Mouse (Mus musculus) skeletal muscle tissue, adult 2 months (tissue): ENCODE measurements around the gene Slc35g2.

ENCODE experiments used
- DNase-seq: peaks from one replicate; pipeline ENCODE4 v3.0.0-alpha.2; 2012; ENCODE audit warnings: low read depth, low spot score

Gene Slc35g2

GRCm38 (mm10) chr9:100570626-100571233 lies at the start of gene Slc35g2:
Slc35g2 (minus strand) TSS chr9:100571090.
- DNase-seq, result no peak

GRCm38 (mm10) chr9:100616947-100617346 lies 46.1 kb upstream of the Slc35g2 start:
- DNase-seq, result no peak

DNA sequence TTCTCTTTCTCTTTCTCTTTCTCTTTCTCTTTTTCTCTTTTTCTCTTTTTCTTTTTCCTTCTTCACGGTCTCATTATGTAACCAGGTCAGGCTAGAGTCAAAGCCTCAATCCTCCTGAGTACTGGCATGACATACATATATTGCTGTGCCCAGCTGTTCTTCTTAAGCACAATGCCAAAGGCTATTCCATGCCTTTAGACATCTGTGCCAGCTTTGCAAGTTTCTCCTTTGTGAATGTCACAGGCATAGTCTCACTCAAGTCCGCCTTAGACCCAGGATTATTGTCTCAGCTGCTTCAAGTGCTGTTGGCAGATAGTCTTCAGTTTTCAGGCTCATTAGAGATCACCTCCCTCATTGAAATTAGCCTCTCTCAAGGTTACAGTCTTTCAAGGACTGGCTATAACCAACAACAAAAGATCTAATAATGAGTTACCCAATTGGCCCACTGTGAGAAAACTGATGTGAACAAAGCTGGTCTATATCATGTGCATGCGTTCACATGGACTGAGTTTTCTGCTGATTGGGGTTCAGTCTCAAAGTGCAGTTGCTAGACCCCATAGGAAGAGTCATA lies 42.7 kb upstream of the Slc35g2 start:
- no peak for DNase-seq

- DNase-seq, result peak; percentile 5
Observed at GRCm38 (mm10) chr9:100605985-100606554, 35.2 kb upstream of the Slc35g2 start.

DNA sequence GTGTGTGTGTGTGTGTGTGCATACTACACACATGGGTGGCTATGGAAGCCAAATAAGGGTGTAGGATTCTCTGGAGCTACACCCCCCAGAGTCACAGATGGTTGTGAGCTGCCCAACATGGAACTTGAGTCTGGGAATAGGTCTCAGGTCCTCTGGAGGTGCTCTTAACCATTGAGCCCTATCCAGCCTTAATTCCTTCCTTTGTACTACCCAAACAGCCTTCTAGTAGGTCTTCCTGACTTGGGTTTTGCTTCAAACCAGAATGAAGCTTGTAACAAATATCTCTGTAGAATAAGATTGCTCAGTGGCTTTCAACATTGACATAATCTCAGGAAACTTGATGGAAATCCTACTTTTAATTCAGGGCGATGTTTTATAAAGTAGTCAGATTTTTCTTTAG lies 34.6 kb upstream of the Slc35g2 start:
- DNase-seq, result no peak

DNA sequence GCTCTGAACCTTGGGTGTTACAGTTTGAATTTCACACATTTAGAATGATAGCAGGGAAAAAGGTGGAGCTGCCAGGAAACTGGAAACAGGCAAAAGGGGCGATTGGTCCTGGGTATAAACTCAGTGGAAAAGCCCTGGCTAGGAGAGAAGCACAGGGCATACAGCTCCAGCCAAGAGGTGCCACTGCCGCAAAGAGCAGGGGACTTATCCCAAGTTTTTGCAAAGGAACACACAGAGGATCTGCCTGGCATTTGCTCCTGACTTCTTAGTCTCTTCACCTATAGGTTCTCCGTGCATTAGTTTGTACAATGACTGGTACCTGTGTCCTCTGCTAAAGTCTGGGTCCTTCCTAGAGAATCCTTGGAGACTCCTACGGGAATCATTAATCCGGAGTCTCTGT lies 32.3 kb upstream of the Slc35g2 start:
- DNase-seq, result no peak

DNA sequence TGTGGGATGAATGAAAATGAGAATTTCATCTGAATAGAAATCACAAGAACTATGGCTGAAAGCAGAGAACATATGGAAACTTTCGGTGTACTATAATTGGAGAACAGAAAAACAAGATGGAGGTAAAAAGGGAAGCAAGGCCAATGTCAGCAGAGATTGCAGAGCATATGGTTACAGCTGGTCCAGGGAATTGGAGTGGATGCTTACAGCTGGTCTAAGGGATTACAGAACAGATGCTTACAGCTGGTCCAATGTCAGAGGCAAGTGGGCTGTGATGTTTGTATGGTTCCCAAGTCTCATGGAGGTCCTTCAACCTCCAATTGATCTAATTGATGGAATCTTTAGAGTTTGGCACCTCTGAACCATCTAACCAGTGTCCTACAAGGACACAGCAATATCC lies 31.2 kb upstream of the Slc35g2 start:
- DNase-seq, result no peak

DNA sequence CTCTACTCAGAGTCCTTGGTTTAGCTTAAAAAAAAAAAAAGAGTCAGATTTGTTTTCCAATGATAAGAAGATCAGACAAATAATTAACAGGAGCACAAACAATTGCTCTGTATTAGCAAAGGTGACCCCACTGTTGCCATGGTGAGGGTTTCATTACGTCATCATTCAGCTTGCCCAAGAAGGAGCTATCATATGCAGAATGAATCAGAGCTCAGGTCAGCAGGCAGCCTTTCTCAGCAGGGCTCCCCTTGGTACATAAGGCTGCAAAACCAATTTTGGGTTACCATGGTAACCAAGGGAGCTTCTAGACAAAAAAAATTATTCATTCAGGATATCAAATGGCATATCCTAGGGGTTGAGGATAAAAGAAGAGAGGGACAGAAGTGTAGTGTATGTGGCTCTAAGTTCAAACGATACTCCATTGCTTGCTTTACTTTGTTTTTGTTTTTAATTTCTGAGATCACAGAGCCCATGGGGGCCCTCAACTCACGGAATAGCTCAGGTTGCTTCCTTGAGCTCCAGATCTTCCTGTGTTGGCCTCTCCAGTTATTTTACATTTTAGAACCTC lies 29.0 kb upstream of the Slc35g2 start:
- DNase-seq, result no peak

DNA sequence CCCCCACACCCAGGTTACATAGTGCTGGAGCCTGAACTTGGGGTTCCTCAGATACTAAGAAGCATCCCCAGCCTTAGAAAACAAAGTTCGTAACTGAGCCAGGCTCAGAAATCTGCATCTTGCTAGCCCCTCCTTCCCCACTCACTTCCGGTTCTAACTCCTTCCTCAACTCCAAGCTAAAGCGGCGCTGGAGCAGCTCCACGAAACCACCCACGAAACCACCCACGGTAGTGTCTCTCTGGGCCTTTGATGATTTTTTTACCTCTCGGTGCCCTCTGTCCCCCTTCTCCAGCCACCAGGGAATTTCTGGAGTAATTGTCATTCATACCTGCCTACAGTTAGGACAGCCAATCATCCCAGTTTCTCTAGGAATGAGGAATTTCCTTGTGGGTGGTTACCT lies 26.7 kb upstream of the Slc35g2 start, which contains the start of gene Stag1:
Stag1 (plus strand) TSS at position 253 of the 400 bp plus-strand sequence.
- DNase-seq, result no peak

- no peak for DNase-seq
Observed at GRCm38 (mm10) chr9:100596317-100596716, 25.4 kb upstream of the Slc35g2 start.

GRCm38 (mm10) chr9:100590462-100590861 lies 19.6 kb upstream of the Slc35g2 start:
- DNase-seq, result no peak

GRCm38 (mm10) chr9:100584031-100584430 lies 13.1 kb upstream of the Slc35g2 start:
- no peak for DNase-seq

- no peak for DNase-seq
Observed at GRCm38 (mm10) chr9:100582883-100583575, 12.1 kb upstream of the Slc35g2 start.

- DNase-seq, result no peak
Observed at GRCm38 (mm10) chr9:100581543-100582492, 10.9 kb upstream of the Slc35g2 start.

DNA sequence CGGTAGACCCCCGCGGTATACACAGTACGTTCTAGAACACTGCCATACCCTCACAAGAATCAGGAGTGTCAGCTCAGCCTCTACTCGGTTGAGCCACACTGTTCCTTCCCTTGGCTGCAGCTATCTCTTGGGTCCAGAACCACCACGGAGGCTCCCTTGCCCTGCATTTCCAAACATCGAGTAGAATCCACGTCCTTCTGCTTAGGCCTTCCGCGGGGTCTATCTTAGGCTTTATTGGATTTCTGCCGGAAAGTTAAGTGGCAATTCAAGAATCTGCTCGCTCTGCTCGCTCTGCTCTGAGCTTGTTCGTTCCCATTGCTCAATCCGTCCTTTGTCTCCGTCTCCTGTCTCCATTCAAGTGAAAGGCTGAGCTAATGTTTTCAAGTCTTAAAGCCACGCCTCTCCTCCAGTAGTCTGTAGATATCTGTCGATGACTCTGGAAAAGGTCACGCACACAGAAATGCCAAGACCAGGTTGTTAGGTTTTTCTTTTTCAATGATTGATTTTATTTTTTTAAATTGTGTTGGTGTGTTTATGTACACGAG lies 9.4 kb upstream of the Slc35g2 start:
- no peak for DNase-seq

- no peak for DNase-seq
Observed at GRCm38 (mm10) chr9:100573942-100574341, 3.1 kb upstream of the Slc35g2 start.

DNA sequence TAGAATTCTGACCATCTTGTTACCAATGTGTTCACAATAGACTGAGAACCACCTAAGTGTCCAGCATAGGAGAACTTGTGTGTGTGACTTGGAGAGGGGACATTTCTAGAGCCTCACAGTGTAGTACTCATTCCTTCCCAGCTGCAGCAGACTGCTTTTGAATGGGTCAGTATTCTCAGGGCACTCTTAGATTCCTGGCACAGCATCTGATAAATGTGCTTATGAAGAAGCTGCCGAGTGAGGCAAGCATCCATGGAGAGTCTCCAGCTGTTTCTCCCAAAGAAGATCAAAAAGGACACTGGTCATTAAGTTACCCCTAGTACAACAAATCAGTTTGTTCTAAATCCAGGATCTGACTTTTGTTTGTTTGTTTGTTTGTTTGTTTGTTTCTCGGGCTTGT lies 2.4 kb upstream of the Slc35g2 start:
- no peak for DNase-seq

- DNase-seq, result no peak
Observed at GRCm38 (mm10) chr9:100571511-100571910, 621 bp upstream of the Slc35g2 start.

GRCm38 (mm10) chr9:100569798-100570625 lies 878 bp downstream of the Slc35g2 start:
- DNase-seq, result peak; percentile 15
